In genomic region chr6:28479865-28480751, GRCm38 (mm10) we compare ENCODE assay signal across 7 mouse cellular contexts. TPM values are rescaled to one million over a fixed set of nuclear protein-coding genes. Genes with fewer than 3 reads are reported as not detected.
DNase-seq lines count a peak whose midpoint lies in the region; ATAC-seq lines count a peak whose summit lies in the region.

No protein-coding gene starts in this region.

- peak overlapping the region; percentile 83 for H3K9ac ChIP-seq in intestine, embryonic 15.5 days

- peak; percentile 99 for ATAC-seq in intestine, embryonic 15.5 days

- H3K9me3 ChIP-seq in intestine, embryonic 15.5 days = no peaks in the 10 kb centered on the region
- H3K9me3 ChIP-seq in midbrain, embryonic 10.5 days (replicated peaks) = no peaks in the 10 kb centered on the region

- H3K36me3 ChIP-seq in intestine, embryonic 15.5 days = no peaks in the 10 kb centered on the region
- H3K36me3 ChIP-seq in midbrain, embryonic 10.5 days = peaks cover 12% of the 10 kb centered on the region

- under 1% methylated on average over 68 of the region's 68 CpGs for WGBS in intestine, embryonic 15.5 days
- WGBS in midbrain, embryonic 10.5 days = under 1% methylated on average over 68 of the region's 68 CpGs

- peaks cover 24% of the 10 kb centered on the region for H3K4me1 ChIP-seq in intestine, embryonic 15.5 days (replicated peaks)
- H3K4me1 ChIP-seq in midbrain, embryonic 10.5 days = peaks cover 40% of the 10 kb centered on the region

- H3K4me3 ChIP-seq in intestine, embryonic 15.5 days (replicated peaks) = peak overlapping the region; percentile 99
- peak overlapping the region; percentile 85 for H3K4me3 ChIP-seq in midbrain, embryonic 10.5 days

- DNase-seq in adrenal gland, adult 2 months = peak; percentile 99
- DNase-seq in embryo, embryonic 11.5 days (ENCODE audit: low read depth, low spot score) = peak; percentile 98
- DNase-seq in gastrocnemius, postnatal 36 days = peak; percentile 97 to 99
- DNase-seq in left cerebral cortex, postnatal 25 days (ENCODE audit: low spot score in 2 of 2) = peak; percentile 97 to 100
- peak; percentile 98 for DNase-seq in midbrain, embryonic 10.5 days (ENCODE audit: low spot score)
- DNase-seq in right cerebral cortex, postnatal 4 days = peak; percentile 91

- no peaks in the 10 kb centered on the region for H3K27me3 ChIP-seq in intestine, embryonic 15.5 days (replicated peaks)
- H3K27me3 ChIP-seq in midbrain, embryonic 10.5 days (ENCODE audit: low read depth, poor library complexity, severe bottlenecking) = no peaks in the 10 kb centered on the region

- H3K27ac ChIP-seq in intestine, embryonic 15.5 days = peak overlapping the region; percentile 87
- H3K27ac ChIP-seq in midbrain, embryonic 10.5 days (replicated peaks) = peak overlapping the region; percentile 86

- intact Hi-C loops in gastrocnemius, postnatal 36 days (cut with DNase I) = loop anchor here (5.0 kb wide), 2 partner anchors 58 to 218 kb away; partner anchors contain the start of gene Arf5
- intact Hi-C loops in left cerebral cortex, postnatal 25 days (cut with DNase I) = loop anchor here (1.0 to 5.0 kb wide), 2 partner anchors 56 to 218 kb away; no protein-coding TSS in a partner anchor

- H3K4me2 ChIP-seq in intestine, embryonic 15.5 days (replicated peaks) = peak overlapping the region; percentile 64

RNA-seq across cellular contexts. Expression of gene Snd1, which starts 5.2 kb away (rescaled TPM):
- 100 to 1,000 TPM; 127 to 145 TPM for total RNA-seq in adrenal gland, adult 2 months (2021)
- polyA plus RNA-seq in adrenal gland, adult 2 months (2012; rRNA removed) = 122 and 155 TPM in 2 replicates
- 10 to 100 TPM; 38.8 to 38.9 TPM for total RNA-seq in gastrocnemius, postnatal 36 days (2021)
- 128 and 138 TPM in 2 replicates for polyA plus RNA-seq in intestine, embryonic 15.5 days (2015; fragmentation: Nextera tagmentation; extraction: Ambion mirVana)
- total RNA-seq in left cerebral cortex, postnatal 25 days (2021) = 10 to 100 TPM; 80.5 to 88.1 TPM
- 110 and 117 TPM in 2 replicates for polyA plus RNA-seq in midbrain, embryonic 10.5 days (2016; fragmentation: Nextera tagmentation; extraction: Ambion mirVana)

RNA-seq across cellular contexts. Expression of gene Pax4, which starts 31.0 kb away (rescaled TPM):
- not detected for total RNA-seq in adrenal gland, adult 2 months (2021)
- polyA plus RNA-seq in adrenal gland, adult 2 months (2012; rRNA removed) = not detected in 2 replicates
- not detected for total RNA-seq in gastrocnemius, postnatal 36 days (2021)
- 2.2 and 2.9 TPM in 2 replicates for polyA plus RNA-seq in intestine, embryonic 15.5 days (2015; fragmentation: Nextera tagmentation; extraction: Ambion mirVana)
- total RNA-seq in left cerebral cortex, postnatal 25 days (2021) = not detected
- polyA plus RNA-seq in midbrain, embryonic 10.5 days (2016; fragmentation: Nextera tagmentation; extraction: Ambion mirVana) = 0.21 TPM in 1 of 2 replicates, not detected in the other

RNA-seq across cellular contexts. Expression of gene Gcc1, which starts 51.9 kb away (rescaled TPM):
- 10 to 100 TPM; 15.3 to 16.0 TPM for total RNA-seq in adrenal gland, adult 2 months (2021)
- polyA plus RNA-seq in adrenal gland, adult 2 months (2012; rRNA removed) = 5.7 TPM in 2 replicates
- 1 to 10 TPM; 4.8 to 5.9 TPM for total RNA-seq in gastrocnemius, postnatal 36 days (2021)
- polyA plus RNA-seq in intestine, embryonic 15.5 days (2015; fragmentation: Nextera tagmentation; extraction: Ambion mirVana) = 8.5 and 8.7 TPM in 2 replicates
- 10 to 100 TPM; 17.6 to 19.6 TPM for total RNA-seq in left cerebral cortex, postnatal 25 days (2021)
- 11.3 and 11.4 TPM in 2 replicates for polyA plus RNA-seq in midbrain, embryonic 10.5 days (2016; fragmentation: Nextera tagmentation; extraction: Ambion mirVana)

RNA-seq across cellular contexts. Expression of gene Fscn3, which starts 52.5 kb away (rescaled TPM):
- total RNA-seq in adrenal gland, adult 2 months (2021) = not detected
- polyA plus RNA-seq in adrenal gland, adult 2 months (2012; rRNA removed) = not detected in 2 replicates
- total RNA-seq in gastrocnemius, postnatal 36 days (2021) = not detected
- not detected in 2 replicates for polyA plus RNA-seq in intestine, embryonic 15.5 days (2015; fragmentation: Nextera tagmentation; extraction: Ambion mirVana)
- not detected for total RNA-seq in left cerebral cortex, postnatal 25 days (2021)
- 0.06 TPM in 1 of 2 replicates, not detected in the other for polyA plus RNA-seq in midbrain, embryonic 10.5 days (2016; fragmentation: Nextera tagmentation; extraction: Ambion mirVana)

RNA-seq across cellular contexts. Expression of gene Arf5, which starts 56.7 kb away (rescaled TPM):
- 100 to 1,000 TPM; 155 to 158 TPM for total RNA-seq in adrenal gland, adult 2 months (2021)
- polyA plus RNA-seq in adrenal gland, adult 2 months (2012; rRNA removed) = 484 and 569 TPM in 2 replicates
- 10 to 100 TPM; 74.6 to 77.3 TPM for total RNA-seq in gastrocnemius, postnatal 36 days (2021)
- polyA plus RNA-seq in intestine, embryonic 15.5 days (2015; fragmentation: Nextera tagmentation; extraction: Ambion mirVana) = 267 and 282 TPM in 2 replicates
- 100 to 1,000 TPM; 295 to 301 TPM for total RNA-seq in left cerebral cortex, postnatal 25 days (2021)
- 299 and 324 TPM in 2 replicates for polyA plus RNA-seq in midbrain, embryonic 10.5 days (2016; fragmentation: Nextera tagmentation; extraction: Ambion mirVana)

Comparison
In these comparisons a context has a peak if more than half of its experiments do, and no peak if none do; other contexts are left out.
1. Peak in every context shown above with its lines: DNase-seq, ATAC-seq, H3K4me3 ChIP-seq and H3K27ac ChIP-seq.